Mouse (Mus musculus): Measurements from ENCODE around the gene Ppp3ca. TPM values are rescaled to one million over a fixed set of nuclear protein-coding genes. Genes with fewer than 3 reads are reported as not detected.

Gene Ppp3ca
- total and polyA plus RNA-seq, 2 experiments from 2014 or later: 137 to 177 TPM

DNA sequence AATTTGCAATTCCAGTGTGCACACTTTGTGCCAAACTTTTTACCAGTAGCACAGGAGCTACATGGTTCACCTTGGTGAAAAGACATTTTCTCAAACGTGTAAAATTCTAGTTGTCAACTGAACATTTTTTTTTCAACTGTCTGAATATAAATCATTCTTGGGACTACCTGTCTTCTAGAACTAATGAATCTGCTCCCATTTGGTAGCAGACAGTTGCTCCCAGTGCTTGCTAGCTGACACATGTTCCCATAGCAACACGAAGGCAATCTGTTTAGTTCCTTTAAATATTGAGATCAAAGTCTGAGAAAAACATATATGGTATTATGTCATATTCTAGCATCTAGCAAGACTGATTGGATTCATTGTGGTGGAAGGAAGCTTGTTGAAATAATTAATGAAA is 158.5 kb downstream of the Ppp3ca start:
- Histone ChIP-seq H3K27me3 (ENCODE audit: insufficient read depth, low read length) (no peaks in the 10 kb centered on the region), H3K27ac (no peak overlapping the region), H3K36me3 (ENCODE audit: insufficient read depth, low read length) (no peaks in the 10 kb centered on the region), H3K4me3 (ENCODE audit: low read length) (no peak overlapping the region), H3K9ac (replicated peaks; ENCODE audit: low read length) (no peak overlapping the region), H3K9me3 (ENCODE audit: low read length) (no peaks in the 10 kb centered on the region), H3K4me1 (ENCODE audit: insufficient read depth, low read length) (peaks cover under 1% of the 10 kb centered on the region), H3K4me2 (ENCODE audit: low read depth, low read length) (no peak overlapping the region)
- 54% methylated on average over 2 of the region's 2 CpGs for WGBS
- TF ChIP-seq CTCF (IDR thresholded peaks at IDR 0.05; ENCODE audit: low read depth): no peak
- ATAC-seq (no peak), DNase-seq (ENCODE audit: low spot score) (no peak)

DNA sequence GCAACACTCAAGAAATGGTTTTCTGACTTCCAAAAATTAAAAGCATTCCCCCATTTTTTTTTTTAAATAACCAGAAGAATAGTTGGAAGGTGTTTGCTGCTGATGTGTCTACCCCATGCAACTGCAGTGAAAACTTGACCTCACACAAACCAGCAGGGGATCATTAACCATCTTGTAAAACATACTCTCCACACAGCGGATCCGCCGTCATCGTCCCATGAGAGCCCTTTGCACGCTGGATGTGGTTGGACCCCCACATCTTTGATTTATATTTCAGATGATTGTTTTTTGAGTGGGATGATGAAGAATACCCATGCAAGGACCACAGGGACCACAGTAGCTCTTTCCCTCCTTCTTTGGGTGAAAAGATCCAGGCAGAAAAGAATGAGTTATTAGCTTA is 159.2 kb downstream of the Ppp3ca start:
- no peak for ATAC-seq
- Histone ChIP-seq H3K4me1 (ENCODE audit: insufficient read depth, low read length) (peaks cover 6% of the 10 kb centered on the region), H3K4me3 (ENCODE audit: low read length) (no peak overlapping the region), H3K27me3 (ENCODE audit: insufficient read depth, low read length) (no peaks in the 10 kb centered on the region), H3K9ac (replicated peaks; ENCODE audit: low read length) (no peak overlapping the region), H3K36me3 (ENCODE audit: insufficient read depth, low read length) (no peaks in the 10 kb centered on the region), H3K4me2 (ENCODE audit: low read depth, low read length) (no peak overlapping the region), H3K27ac (no peak overlapping the region), H3K9me3 (ENCODE audit: low read length) (no peaks in the 10 kb centered on the region)
- no peak for TF ChIP-seq CTCF (IDR thresholded peaks at IDR 0.05; ENCODE audit: low read depth)
- WGBS: 62% methylated on average over 5 of the region's 5 CpGs
- DNase-seq (ENCODE audit: low spot score): no peak

DNA sequence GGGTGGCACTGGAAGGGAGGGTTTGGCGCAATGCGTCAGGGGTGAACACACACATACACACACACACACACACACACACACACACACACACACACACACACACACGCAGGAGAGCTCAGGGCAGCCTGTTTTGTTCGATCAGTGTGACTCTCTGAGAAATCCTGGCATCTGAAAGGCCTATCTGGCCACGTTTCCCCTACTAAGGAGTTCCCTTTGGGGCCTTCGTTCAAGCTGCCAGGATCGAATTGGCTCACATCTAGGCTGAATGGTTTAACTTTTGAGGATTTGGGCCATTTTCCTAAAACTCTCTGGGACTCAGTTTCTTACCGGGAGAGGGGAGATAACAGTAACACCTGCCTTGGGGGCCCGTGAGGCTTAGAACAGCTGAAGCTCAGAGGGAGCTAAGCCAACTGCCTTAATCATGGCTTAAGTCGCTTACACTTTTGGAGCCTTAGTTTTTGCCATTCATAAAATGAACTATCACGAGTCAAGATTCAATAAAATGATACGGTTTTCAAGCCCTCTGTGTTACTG is 160.8 kb downstream of the Ppp3ca start:
- DNase-seq (ENCODE audit: low spot score) (peak; percentile 39), ATAC-seq (peak; percentile 28; the same call in 1 of the 2 replicates)

DNA sequence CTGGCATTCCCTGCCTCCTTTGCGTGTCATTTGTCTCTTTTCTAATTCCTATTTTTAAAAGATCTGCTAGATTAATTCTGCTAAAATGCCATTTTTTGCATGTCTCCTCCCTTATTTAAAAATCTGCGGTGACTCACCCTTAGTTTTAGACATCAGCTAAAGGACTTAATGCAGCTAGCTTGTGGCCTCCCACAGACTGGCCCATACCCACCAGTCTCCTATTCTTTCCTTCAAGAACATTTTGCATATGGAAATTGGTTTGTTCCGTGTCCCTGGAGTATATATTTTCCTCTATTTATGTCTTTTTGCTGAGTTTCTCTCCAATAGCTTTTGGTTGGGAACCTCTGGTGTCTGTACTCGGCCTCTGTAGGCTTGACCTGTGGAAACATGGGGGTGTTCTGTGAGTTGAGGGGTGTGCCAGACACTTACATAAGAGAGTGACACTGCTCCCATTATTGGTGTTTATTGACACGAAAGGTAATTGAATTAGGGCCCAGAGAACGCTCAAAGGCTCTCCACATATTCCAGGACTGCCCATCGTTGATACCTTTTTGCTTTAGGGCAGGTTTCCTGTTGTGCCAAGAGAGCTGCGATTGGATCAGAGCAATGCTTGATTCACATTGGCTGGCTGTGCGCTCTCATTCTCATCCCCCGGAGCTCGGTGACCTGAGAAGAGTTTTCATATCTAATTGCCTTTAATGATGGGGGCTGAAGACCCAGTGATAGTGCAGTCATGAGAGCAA is 163.2 kb downstream of the Ppp3ca start:
- H3K9me3 ChIP-seq (ENCODE audit: low read length): no peaks in the 10 kb centered on the region
- no peaks in the 10 kb centered on the region for H3K36me3 ChIP-seq (ENCODE audit: insufficient read depth, low read length)
- H3K27me3 ChIP-seq (ENCODE audit: insufficient read depth, low read length): no peaks in the 10 kb centered on the region
- peak; percentile 43; the same call in 1 of the 2 replicates for ATAC-seq
- H3K9ac ChIP-seq (replicated peaks; ENCODE audit: low read length): no peak overlapping the region
- peaks cover 10% of the 10 kb centered on the region for H3K4me1 ChIP-seq (ENCODE audit: insufficient read depth, low read length)
- H3K4me3 ChIP-seq (ENCODE audit: low read length): no peak overlapping the region
- DNase-seq (ENCODE audit: low spot score): no peak
- 32% methylated on average over 11 of the region's 11 CpGs for WGBS
- peak overlapping the region; percentile 46; the same call in 1 of the 2 replicates for H3K27ac ChIP-seq
- peak overlapping the region; percentile 35; the same call in 1 of the 2 replicates for H3K4me2 ChIP-seq (ENCODE audit: low read depth, low read length)
- no peak for TF ChIP-seq CTCF (IDR thresholded peaks at IDR 0.05; ENCODE audit: low read depth)

More for the DNA sequence above, 160.8 kb downstream of the Ppp3ca start:
- Histone ChIP-seq H3K4me3 (ENCODE audit: low read length) (no peak overlapping the region), H3K36me3 (ENCODE audit: insufficient read depth, low read length) (no peaks in the 10 kb centered on the region), H3K9me3 (ENCODE audit: low read length) (no peaks in the 10 kb centered on the region), H3K27ac (no peak overlapping the region), H3K4me2 (ENCODE audit: low read depth, low read length) (no peak overlapping the region), H3K4me1 (ENCODE audit: insufficient read depth, low read length) (peaks cover 6% of the 10 kb centered on the region), H3K9ac (replicated peaks; ENCODE audit: low read length) (no peak overlapping the region), H3K27me3 (ENCODE audit: insufficient read depth, low read length) (no peaks in the 10 kb centered on the region)
- WGBS: 58% methylated on average over 12 of the region's 12 CpGs
- TF ChIP-seq CTCF (IDR thresholded peaks at IDR 0.05; ENCODE audit: low read depth): no peak

DNA sequence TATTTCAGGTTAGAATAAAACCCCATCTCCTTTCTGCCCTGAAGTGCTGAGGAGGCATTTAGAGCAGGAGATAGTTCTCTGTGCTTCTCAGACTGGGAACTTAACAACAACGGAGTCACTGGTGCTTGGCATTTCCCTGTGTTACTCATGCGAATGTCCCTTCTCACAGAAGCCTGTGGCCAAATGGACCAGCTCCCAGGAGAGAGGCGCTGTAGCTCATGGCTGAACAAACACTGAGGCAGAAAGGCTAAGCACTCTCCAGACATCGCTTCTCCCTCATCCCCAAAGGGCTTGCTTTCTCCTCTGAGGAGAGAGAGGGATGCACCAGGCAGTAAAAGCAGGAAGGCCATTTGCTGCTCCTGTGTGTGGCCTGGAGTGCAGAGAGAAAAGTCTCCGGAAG is 164.0 kb downstream of the Ppp3ca start:
- 0 out of 2 replicates have a peak, but pooled peaks have one; percentile 6 for TF ChIP-seq CTCF (IDR thresholded peaks at IDR 0.05; ENCODE audit: low read depth)
- Histone ChIP-seq H3K27me3 (ENCODE audit: insufficient read depth, low read length) (no peaks in the 10 kb centered on the region), H3K36me3 (ENCODE audit: insufficient read depth, low read length) (no peaks in the 10 kb centered on the region), H3K9ac (replicated peaks; ENCODE audit: low read length) (no peak overlapping the region), H3K4me2 (ENCODE audit: low read depth, low read length) (peak overlapping the region; percentile 35; the same call in 1 of the 2 replicates), H3K4me3 (ENCODE audit: low read length) (no peak overlapping the region), H3K27ac (peak overlapping the region; percentile 46; the same call in 1 of the 2 replicates), H3K4me1 (ENCODE audit: insufficient read depth, low read length) (peaks cover 10% of the 10 kb centered on the region), H3K9me3 (ENCODE audit: low read length) (no peaks in the 10 kb centered on the region)
- DNase-seq (ENCODE audit: low spot score): peak; percentile 78
- 6% methylated on average over 5 of the region's 5 CpGs for WGBS
- peak; percentile 78 for ATAC-seq

DNA sequence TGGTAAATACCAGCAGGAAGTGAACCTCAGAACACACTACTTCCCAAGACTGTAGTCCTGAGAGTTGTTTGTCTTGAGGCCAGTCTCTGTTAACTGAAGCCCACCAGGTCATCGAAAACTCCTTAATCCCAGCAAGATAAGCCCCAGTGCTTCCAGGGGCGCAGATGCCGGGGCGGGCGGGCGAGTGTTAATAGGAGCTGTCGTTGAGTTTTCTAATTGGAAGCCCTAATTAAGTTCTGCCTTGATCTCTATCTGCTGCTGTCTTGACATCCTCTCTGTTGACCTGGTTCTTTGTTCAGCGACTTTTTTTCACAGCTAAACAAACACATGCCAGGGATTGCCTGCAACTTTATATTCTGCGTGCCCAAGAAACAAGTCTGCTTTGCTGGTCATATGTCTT is 165.9 kb downstream of the Ppp3ca start:
- H3K27ac ChIP-seq: peak overlapping the region; percentile 4; the same call in 1 of the 2 replicates
- H3K4me1 ChIP-seq (ENCODE audit: insufficient read depth, low read length): peaks cover 10% of the 10 kb centered on the region
- H3K36me3 ChIP-seq (ENCODE audit: insufficient read depth, low read length): no peaks in the 10 kb centered on the region
- DNase-seq (ENCODE audit: low spot score) (no peak), ATAC-seq (no peak)
- WGBS: 34% methylated on average over 9 of the region's 9 CpGs
- H3K4me2 ChIP-seq (ENCODE audit: low read depth, low read length): no peak overlapping the region
- no peaks in the 10 kb centered on the region for H3K9me3 ChIP-seq (ENCODE audit: low read length)
- no peak for TF ChIP-seq CTCF (IDR thresholded peaks at IDR 0.05; ENCODE audit: low read depth)
- no peak overlapping the region for H3K4me3 ChIP-seq (ENCODE audit: low read length)
- H3K9ac ChIP-seq (replicated peaks; ENCODE audit: low read length): no peak overlapping the region
- no peaks in the 10 kb centered on the region for H3K27me3 ChIP-seq (ENCODE audit: insufficient read depth, low read length)
